Mouse (Mus musculus): ENCODE results near the gene Pmvk. TPM values are rescaled to one million over a fixed set of nuclear protein-coding genes. Genes with fewer than 3 reads are reported as not detected.

The Pmvk gene
- polyA plus RNA-seq, 1 experiment from 2014 or later: 99.9 TPM

GRCm38 (mm10) chr3:89516321-89516720 lies 62.0 kb downstream of the Pmvk start:
- ATAC-seq: no peak
- Histone ChIP-seq H3K27ac (no peak overlapping the region), H3K27me3 (peaks cover 5% of the 10 kb centered on the region; the same call in 1 of the 2 replicates), H3K4me2 (replicated peaks) (no peak overlapping the region), H3K4me3 (replicated peaks) (no peak overlapping the region), H3K9ac (replicated peaks) (no peak overlapping the region), H3K4me1 (replicated peaks) (peaks cover 23% of the 10 kb centered on the region), H3K36me3 (no peaks in the 10 kb centered on the region), H3K9me3 (no peaks in the 10 kb centered on the region)
- 91% methylated on average over 5 of the region's 5 CpGs for WGBS

Other genes with a start within 250 kb of the Pmvk start
- 82.9 and 86.2 TPM in 2 replicates for gene Thbs3, start 239.4 kb upstream of the Pmvk start, polyA plus RNA-seq (2015; fragmentation: Nextera tagmentation; extraction: Ambion mirVana)
- gene Mtx1, start 227.5 kb upstream of the Pmvk start, polyA plus RNA-seq (2015; fragmentation: Nextera tagmentation; extraction: Ambion mirVana): 158 and 165 TPM in 2 replicates
- gene Muc1, start 225.5 kb upstream of the Pmvk start, polyA plus RNA-seq (2015; fragmentation: Nextera tagmentation; extraction: Ambion mirVana): 3.2 and 3.4 TPM in 2 replicates
- 205 and 209 TPM in 2 replicates for gene Krtcap2, start 208.6 kb upstream of the Pmvk start, polyA plus RNA-seq (2015; fragmentation: Nextera tagmentation; extraction: Ambion mirVana)
- 58.6 and 59.4 TPM in 2 replicates for gene Trim46, start 208.2 kb upstream of the Pmvk start, polyA plus RNA-seq (2015; fragmentation: Nextera tagmentation; extraction: Ambion mirVana)
- 74.6 and 75.9 TPM in 2 replicates for gene Dpm3, start 195.2 kb upstream of the Pmvk start, polyA plus RNA-seq (2015; fragmentation: Nextera tagmentation; extraction: Ambion mirVana)
- gene Slc50a1, start 184.0 kb upstream of the Pmvk start, polyA plus RNA-seq (2015; fragmentation: Nextera tagmentation; extraction: Ambion mirVana): 31.8 and 37.5 TPM in 2 replicates
- 9.7 and 10.7 TPM in 2 replicates for gene Efna1, start 173.4 kb upstream of the Pmvk start, polyA plus RNA-seq (2015; fragmentation: Nextera tagmentation; extraction: Ambion mirVana)
- 21.8 and 22.5 TPM in 2 replicates for gene Efna3, start 131.6 kb upstream of the Pmvk start, polyA plus RNA-seq (2015; fragmentation: Nextera tagmentation; extraction: Ambion mirVana)
- gene Efna4, start 116.5 kb upstream of the Pmvk start, polyA plus RNA-seq (2015; fragmentation: Nextera tagmentation; extraction: Ambion mirVana): 8.8 and 11.4 TPM in 2 replicates
- gene Adam15, start 104.5 kb upstream of the Pmvk start, polyA plus RNA-seq (2015; fragmentation: Nextera tagmentation; extraction: Ambion mirVana): 28.2 and 34.2 TPM in 2 replicates
- 0.19 and 0.24 TPM in 2 replicates for gene Dcst2, start 92.6 kb upstream of the Pmvk start, polyA plus RNA-seq (2015; fragmentation: Nextera tagmentation; extraction: Ambion mirVana)
- gene Dcst1, start 89.3 kb upstream of the Pmvk start, polyA plus RNA-seq (2015; fragmentation: Nextera tagmentation; extraction: Ambion mirVana): 0.88 and 0.93 TPM in 2 replicates
- 0.45 and 0.54 TPM in 2 replicates for gene Zbtb7b, start 59.8 kb upstream of the Pmvk start, polyA plus RNA-seq (2015; fragmentation: Nextera tagmentation; extraction: Ambion mirVana)
- gene Lenep, start 51.7 kb upstream of the Pmvk start, polyA plus RNA-seq (2015; fragmentation: Nextera tagmentation; extraction: Ambion mirVana): 1.5 TPM in 1 of 2 replicates, not detected in the other
- gene Flad1, start 42.7 kb upstream of the Pmvk start, polyA plus RNA-seq (2015; fragmentation: Nextera tagmentation; extraction: Ambion mirVana): 37.2 and 37.8 TPM in 2 replicates
- gene Cks1b, start 36.2 kb upstream of the Pmvk start, polyA plus RNA-seq (2015; fragmentation: Nextera tagmentation; extraction: Ambion mirVana): 176 and 177 TPM in 2 replicates
- 17.3 and 17.8 TPM in 2 replicates for gene Shc1, start 36.1 kb upstream of the Pmvk start, polyA plus RNA-seq (2015; fragmentation: Nextera tagmentation; extraction: Ambion mirVana)
- 37.4 and 43.4 TPM in 2 replicates for gene Pygo2, start 24.3 kb upstream of the Pmvk start, polyA plus RNA-seq (2015; fragmentation: Nextera tagmentation; extraction: Ambion mirVana)
- 12.2 and 14.1 TPM in 2 replicates for gene Pbxip1, start 17.8 kb upstream of the Pmvk start, polyA plus RNA-seq (2015; fragmentation: Nextera tagmentation; extraction: Ambion mirVana)
- 4.4 and 5.0 TPM in 2 replicates for gene Kcnn3, start 65.6 kb downstream of the Pmvk start, polyA plus RNA-seq (2015; fragmentation: Nextera tagmentation; extraction: Ambion mirVana)

All from midbrain, embryonic 13.5 days (tissue).